Comparison of ENCODE assay signal across 10 mouse cellular contexts in genomic region chr9:40982480-40982879, GRCm38 (mm10). TPM values are rescaled to one million over a fixed set of nuclear protein-coding genes. Genes with fewer than 3 reads are reported as not detected.
DNase-seq lines count a peak whose midpoint lies in the region; ATAC-seq and TF ChIP-seq lines count a peak whose summit lies in the region.
"Had no signal": no experiment of that assay in that cellular context is flagged by ENCODE, and none has a peak within 500 bp of the region (broad histone marks: within the 10 kb centered on the region; RNA-seq: fewer than 3 reads in every experiment).

No protein-coding gene starts in this region.

- H3K9ac ChIP-seq in forebrain, embryonic 11.5 days (ENCODE audit: low read length) = no peak overlapping the region
- H3K9ac ChIP-seq: liver, embryonic 13.5 days had no signal

- peak; percentile 32 for DNase-seq in gastrocnemius, postnatal 10 days
- DNase-seq in gastrocnemius, postnatal 4 days (ENCODE audit: low spot score in 2 of 2) = no peak
- DNase-seq in lung, adult 2 months = no peak
- no peak for DNase-seq in lung, postnatal 4 days
- DNase-seq in spleen, postnatal 4 days (ENCODE audit: low spot score in 2 of 2) = no peak
- no peak for DNase-seq in forebrain, embryonic 11.5 days (ENCODE audit: low spot score)
- DNase-seq: heart, adult 11 months; liver, embryonic 13.5 days had no signal

- 37% methylated on average over 6 of the region's 6 CpGs for WGBS in lung, adult 2 months
- 44% methylated on average over 6 of the region's 6 CpGs for WGBS in forebrain, embryonic 11.5 days

- no peaks in the 10 kb centered on the region for H3K4me1 ChIP-seq in lung, adult 2 months (ENCODE audit: control insufficient read depth, insufficient read depth, low read length)
- no peaks in the 10 kb centered on the region for H3K4me1 ChIP-seq in bone marrow macrophage, adult 2 months (ENCODE audit: control insufficient read depth, insufficient read depth, low read length)
- no peaks in the 10 kb centered on the region for H3K4me1 ChIP-seq in forebrain, embryonic 11.5 days (replicated peaks; ENCODE audit: control insufficient read depth, insufficient read depth, low read length)
- H3K4me1 ChIP-seq: liver, embryonic 13.5 days had no signal

- no peak overlapping the region for H3K27ac ChIP-seq in bone marrow macrophage, adult 2 months (ENCODE audit: insufficient read depth, low read depth, low read length)
- no peak overlapping the region for H3K27ac ChIP-seq in forebrain, embryonic 11.5 days (ENCODE audit: low read depth, low read length)
- H3K27ac ChIP-seq: liver, embryonic 13.5 days had no signal

- H3K9me3 ChIP-seq in forebrain, embryonic 11.5 days (ENCODE audit: control insufficient read depth, low read length) = no peaks in the 10 kb centered on the region
- H3K9me3 ChIP-seq: liver, embryonic 13.5 days had no signal

- H3K36me3 ChIP-seq in forebrain, embryonic 11.5 days (ENCODE audit: control insufficient read depth, insufficient read depth, low read length) = no peaks in the 10 kb centered on the region
- H3K36me3 ChIP-seq: liver, embryonic 13.5 days had no signal

- no peak overlapping the region for H3K4me2 ChIP-seq in forebrain, embryonic 11.5 days (ENCODE audit: low read depth, low read length, severe bottlenecking)
- H3K4me2 ChIP-seq: liver, embryonic 13.5 days had no signal

- 0 out of 2 replicates have a peak, but pooled peaks have one; percentile 30 for ATAC-seq in megakaryocyte, adult 5-6 weeks (ENCODE audit: poor library complexity, severe bottlenecking)
- no peak for ATAC-seq in forebrain, embryonic 11.5 days (replicated peaks; ENCODE audit: low FRiP score)

- peak; percentile 50; the same call in 1 of the 2 replicates for TF ChIP-seq CTCF in lung, adult 2 months (IDR thresholded peaks at IDR 0.05; ENCODE audit: insufficient read depth, low read length)
- peak; percentile 92 for TF ChIP-seq CTCF in bone marrow macrophage, adult 2 months (IDR thresholded peaks at IDR 0.05; ENCODE audit: low read depth, low read length)

- no peaks in the 10 kb centered on the region for H3K27me3 ChIP-seq in forebrain, embryonic 11.5 days (ENCODE audit: control insufficient read depth, insufficient read depth, low read length)

- TF ChIP-seq POLR2A in lung, adult 2 months (IDR thresholded peaks at IDR 0.05; ENCODE audit: borderline replicate concordance, extremely low read depth, low read depth, low read length) = no peak
- TF ChIP-seq POLR2A in bone marrow macrophage, adult 2 months (IDR thresholded peaks at IDR 0.05; ENCODE audit: borderline replicate concordance, low read depth, low read length) = no peak

- no peak overlapping the region for H3K4me3 ChIP-seq in lung, adult 2 months (replicated peaks; ENCODE audit: extremely low read depth, low read depth, low read length)
- H3K4me3 ChIP-seq in bone marrow macrophage, adult 2 months (ENCODE audit: insufficient read depth, low read length) = no peak overlapping the region
- no peak overlapping the region for H3K4me3 ChIP-seq in forebrain, embryonic 11.5 days (ENCODE audit: low read depth, low read length)
- H3K4me3 ChIP-seq: liver, embryonic 13.5 days had no signal

RNA-seq across cellular contexts. Expression of gene Jhy, which starts 18.6 kb away (rescaled TPM):
- total RNA-seq in gastrocnemius, postnatal 10 days (2021) = not detected
- total RNA-seq in gastrocnemius, postnatal 4 days (2021) = not detected
- 0.62 and 0.67 TPM in 2 replicates for polyA plus RNA-seq in lung, adult 2 months (2012; rRNA removed)
- polyA plus RNA-seq in bone marrow macrophage, adult 2 months (2012; ENCODE audit: insufficient read depth, insufficient read length, missing spikeins) = not detected in 2 replicates
- not detected in 2 replicates for total RNA-seq in megakaryocyte, adult 5-6 weeks (2015)
- total RNA-seq in megakaryocyte, adult 5-6 weeks (2017) = not detected in 2 replicates
- 0.67 TPM in 1 of 2 replicates, not detected in the other for polyA plus RNA-seq in forebrain, embryonic 11.5 days (2014; fragmentation: Nextera tagmentation; extraction: Ambion mirVana)
- polyA plus RNA-seq: liver, embryonic 13.5 days had no signal

RNA-seq across cellular contexts. Expression of gene Crtam, which starts 21.9 kb away (rescaled TPM):
- under 1 TPM in 1 of 2 experiments, not detected in 1; 0.14 TPM for total RNA-seq in gastrocnemius, postnatal 10 days (2021)
- total RNA-seq in gastrocnemius, postnatal 4 days (2021) = under 1 TPM; 0.10 to 0.29 TPM
- 0.12 and 0.18 TPM in 2 replicates for polyA plus RNA-seq in lung, adult 2 months (2012; rRNA removed)
- not detected in 2 replicates for polyA plus RNA-seq in bone marrow macrophage, adult 2 months (2012; ENCODE audit: insufficient read depth, insufficient read length, missing spikeins)
- 0.45 and 0.62 TPM in 2 replicates for total RNA-seq in megakaryocyte, adult 5-6 weeks (2015)
- total RNA-seq in megakaryocyte, adult 5-6 weeks (2017) = 0.40 and 0.77 TPM in 2 replicates
- polyA plus RNA-seq in forebrain, embryonic 11.5 days (2014; fragmentation: Nextera tagmentation; extraction: Ambion mirVana) = not detected in 2 replicates
